Mouse (Mus musculus) CD8-positive naive resting alpha-beta T cell, adult 2 months (primary cell): ENCODE results near the gene Mecom.

Source experiments
- DNase-seq, 2 experiments: peaks; one replicate each; pipeline ENCODE4 v3.0.0; 2022; ENCODE audit warnings: low read depth in 2 of 2, low spot score in 2 of 2

Gene Mecom

DNA sequence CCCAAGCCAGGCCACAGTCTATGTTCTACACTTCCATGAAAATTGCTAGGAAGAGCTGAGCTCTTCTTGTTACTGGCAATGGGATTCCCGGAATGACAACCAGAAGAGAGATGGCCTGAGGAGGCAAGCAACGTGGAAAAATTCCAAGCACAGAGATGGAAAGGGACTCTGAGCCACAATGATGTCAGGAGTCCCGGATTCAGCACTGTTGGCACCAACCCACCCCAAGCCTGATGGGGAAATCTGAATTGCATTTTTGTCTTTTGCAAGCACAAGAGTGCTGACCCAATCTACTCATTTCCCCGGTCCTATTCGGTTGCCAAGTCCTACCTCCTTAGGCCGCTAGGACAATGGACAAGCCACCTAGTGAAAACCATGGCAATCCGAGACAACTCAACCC lies 181.2 kb downstream of the Mecom start:
- DNase-seq: no peak

DNA sequence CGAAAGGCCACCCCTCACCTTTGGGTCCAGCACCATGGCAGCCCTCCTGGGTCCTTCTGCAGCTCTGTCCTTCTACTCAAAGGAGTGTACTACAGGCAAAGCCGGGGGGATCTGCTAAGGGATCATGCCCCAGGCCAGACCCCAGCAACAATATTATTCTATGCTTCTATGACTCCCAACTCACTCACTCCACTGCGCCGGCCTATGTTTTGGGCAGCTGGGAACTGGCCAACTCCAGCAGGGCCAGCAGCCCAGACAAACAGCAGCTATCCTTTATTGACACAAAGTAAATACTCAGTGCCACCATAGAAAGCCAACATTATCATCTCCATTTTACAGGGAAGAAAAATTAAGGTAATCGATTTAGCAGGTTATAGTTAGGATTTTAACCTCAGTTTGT lies 186.6 kb downstream of the Mecom start:
- DNase-seq: no peak

DNA sequence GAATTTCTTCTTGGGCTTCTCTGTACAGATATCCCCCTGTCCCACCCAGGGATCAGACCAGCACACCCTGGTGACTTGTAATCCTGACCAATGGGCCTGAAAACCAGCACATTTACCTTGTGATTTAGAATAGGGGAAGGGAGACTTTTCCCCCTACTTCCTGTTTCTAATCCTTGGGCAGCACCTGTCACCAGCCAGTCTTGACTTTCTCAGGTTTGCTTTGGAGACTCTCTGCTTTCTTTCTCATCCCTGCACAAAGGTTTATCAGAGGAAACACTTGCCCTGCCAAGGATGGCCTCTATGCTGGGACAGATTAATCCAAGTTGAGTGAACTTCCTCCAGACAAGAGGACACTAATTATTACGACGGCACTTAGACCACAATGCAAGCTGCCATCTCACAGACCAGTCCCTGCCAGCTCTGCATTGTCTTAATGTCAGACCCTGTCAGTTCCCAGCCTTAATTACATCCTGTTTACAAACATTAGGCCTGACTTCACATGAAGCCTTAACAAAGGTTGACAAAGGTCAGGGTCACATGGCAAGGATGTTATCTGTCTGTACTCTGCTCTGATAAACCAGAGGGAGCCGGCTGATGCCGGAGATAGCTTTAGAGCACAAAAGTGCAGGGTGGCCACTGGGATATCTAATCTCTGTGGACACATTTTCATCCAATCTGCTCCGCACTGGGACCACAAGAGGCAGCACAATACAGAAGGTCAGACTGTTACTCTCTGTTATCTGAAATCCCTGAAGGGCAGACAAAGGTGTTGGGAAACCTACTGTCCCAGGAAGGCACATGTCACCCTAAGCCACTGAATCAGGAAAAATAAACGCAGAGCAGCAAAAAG lies 193.7 kb downstream of the Mecom start:
- no peak for DNase-seq

DNA sequence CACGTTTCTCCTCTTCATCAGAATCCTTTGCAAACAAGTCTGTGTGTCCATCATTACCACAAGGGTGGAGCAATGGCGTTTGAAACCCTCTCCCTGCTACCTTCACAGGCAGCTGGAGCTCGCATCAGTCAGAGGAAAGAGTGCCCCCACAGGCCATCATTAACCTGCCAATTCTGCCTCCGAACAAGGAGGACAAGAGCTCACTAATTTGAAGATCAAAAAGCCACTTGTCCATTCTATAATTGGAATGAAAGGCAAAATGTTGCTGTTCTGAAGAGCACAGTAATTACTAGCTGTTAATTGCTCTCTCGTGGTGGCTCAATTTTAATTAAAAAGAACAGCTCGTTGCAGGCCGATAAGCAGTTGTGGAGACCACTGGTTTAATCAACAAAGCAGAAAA lies 198.5 kb downstream of the Mecom start:
- no peak for DNase-seq

DNA sequence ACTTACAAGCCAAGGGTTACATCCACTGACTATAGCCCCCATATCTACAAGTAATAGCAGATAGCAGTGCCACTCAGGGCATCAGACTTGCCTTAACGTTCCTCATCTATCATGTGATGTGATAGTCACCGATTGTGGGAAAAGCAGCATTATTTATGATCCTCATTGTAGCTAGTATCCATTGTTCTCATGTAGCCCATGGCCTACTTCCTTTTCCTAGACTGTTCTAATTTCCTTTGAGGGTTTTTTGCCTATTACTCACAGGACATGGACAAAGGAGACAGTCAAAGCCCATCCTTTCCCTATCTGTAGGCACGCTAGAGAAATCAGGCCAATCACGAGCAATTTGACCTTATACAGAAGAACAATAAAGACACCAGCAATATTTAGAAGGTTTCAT lies 203.7 kb downstream of the Mecom start:
- DNase-seq: no peak

DNA sequence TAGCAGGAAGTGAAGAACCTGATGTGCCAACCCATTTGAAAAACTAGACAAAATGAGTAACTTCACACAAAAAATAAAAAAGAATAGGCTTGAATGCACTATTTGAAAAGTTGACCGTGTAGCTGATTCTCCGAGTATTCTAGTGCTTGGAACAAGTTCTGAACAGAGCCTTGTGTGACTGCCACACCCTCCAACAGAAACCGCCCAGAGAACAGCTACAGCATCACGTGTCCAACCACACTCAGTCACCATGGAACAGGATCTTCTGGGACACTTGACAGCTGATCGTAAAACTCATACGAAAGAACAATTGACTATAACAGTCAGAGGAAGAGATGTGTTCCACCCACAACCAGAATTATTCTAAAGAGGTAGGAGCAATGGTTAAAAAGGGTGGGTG lies 215.5 kb downstream of the Mecom start:
- DNase-seq: no peak

DNA sequence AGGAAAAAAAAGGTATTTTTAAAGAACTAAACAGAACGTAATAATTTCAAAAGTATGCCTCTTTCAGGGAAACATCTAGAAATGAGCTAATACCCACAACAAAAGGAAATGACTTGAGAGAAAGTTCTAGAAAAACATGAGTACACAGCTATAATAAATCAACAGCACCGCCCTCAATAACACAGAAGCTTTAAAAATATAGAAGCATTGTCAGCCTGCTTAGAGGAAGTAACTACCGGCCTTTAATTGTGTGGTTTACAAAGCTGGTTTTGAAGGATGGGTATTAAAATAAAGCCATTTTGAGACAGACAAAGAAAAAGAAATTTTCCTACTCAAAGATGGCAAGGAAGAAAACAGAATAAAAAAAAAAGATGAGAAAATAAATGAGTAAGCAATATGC lies 217.3 kb downstream of the Mecom start:
- DNase-seq: no peak

DNA sequence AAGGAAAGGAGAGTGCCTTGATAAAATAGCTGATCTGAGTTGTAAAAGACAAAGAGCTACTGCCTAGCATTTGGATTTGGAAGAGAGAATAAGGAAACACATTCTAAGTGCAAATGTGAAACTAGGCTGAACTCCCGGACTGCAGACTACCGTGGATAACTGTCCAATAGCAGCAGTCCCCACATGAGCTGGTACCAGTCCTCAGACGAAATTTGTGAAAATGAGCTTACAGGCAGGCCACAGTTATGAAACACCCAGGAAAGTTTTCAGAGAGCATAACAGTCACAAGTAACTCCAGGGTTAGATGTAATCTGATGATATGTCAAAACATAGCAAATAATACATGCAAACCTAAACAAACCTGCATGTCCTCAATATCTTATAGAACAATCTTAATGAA lies 217.8 kb downstream of the Mecom start:
- DNase-seq: no peak

DNA sequence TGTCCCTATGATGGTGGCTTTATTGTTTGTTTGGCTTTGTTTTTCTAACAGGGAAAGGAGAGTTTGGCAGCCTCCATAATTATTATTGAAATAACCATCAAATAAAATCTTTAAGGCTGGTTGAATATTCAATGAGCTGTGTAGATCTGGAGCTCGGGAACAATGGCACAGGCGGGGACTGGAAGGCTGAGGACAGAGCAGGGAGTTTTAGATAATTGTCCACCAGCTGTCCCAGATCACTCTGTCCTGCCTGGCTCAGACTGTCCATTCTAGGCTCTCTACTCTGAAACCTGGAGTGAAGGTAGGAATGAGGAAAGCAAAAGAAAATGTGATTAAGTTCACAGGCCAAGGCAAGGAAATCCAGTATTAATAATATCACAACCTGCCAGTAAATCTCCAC lies 232.9 kb downstream of the Mecom start:
- DNase-seq: no peak

DNA sequence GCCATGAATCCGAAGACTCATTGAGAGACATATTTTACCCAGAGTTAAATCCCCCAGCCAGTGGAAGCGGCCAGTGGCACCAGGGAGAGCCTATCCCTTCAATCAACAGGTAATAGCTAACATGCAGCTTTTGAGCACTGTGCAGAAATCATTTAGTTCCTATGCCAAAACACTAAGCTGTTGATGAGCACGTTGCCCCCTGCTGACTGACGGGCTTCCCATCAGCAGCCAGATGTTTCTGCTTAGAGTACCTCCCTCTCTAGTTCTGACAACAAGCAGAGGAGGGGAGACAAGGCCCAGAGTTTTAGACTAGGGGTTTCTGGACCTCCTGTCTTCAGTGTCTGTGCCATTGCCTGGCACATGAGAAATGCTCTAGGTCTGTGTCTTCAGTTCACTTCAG lies 239.7 kb downstream of the Mecom start:
- DNase-seq: no peak

DNA sequence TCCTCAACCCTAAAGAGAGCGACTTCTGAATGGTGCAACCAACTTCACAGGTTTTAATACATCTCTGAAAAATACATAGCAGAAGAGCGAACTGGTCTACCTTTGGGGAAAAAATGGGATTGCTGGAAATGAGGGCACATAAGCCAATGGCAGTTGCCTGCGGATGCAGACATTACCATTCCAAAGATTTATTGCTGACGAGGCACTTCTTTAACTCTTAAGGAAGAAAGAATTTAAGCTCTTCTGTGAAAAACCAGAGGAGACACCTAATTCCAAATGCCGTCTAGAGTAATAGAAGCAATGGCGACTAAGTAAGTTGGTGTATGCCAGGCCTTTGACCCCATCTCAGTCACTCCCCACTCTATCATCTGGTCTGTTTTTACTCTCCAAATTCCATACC lies 240.2 kb downstream of the Mecom start:
- DNase-seq: no peak

DNA sequence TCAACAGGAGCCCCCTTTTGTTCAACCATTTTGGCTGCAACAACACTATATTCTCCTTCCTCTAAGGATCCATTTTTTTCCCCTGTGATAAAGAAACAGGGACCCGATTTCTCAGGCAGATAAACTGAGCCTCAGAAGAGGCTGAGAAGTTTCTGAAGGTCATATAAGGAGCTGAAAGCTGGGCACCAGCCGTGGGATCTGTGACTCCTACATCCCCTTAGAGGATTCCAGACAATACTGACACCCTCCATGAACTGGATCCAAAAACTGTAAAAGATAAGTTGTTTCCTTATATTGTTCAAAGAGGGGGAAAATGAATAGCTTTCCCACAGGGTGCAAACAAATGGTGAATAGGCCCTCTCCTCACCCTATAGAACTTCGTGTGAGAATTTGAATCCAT lies 241.7 kb downstream of the Mecom start:
- DNase-seq: no peak

DNA sequence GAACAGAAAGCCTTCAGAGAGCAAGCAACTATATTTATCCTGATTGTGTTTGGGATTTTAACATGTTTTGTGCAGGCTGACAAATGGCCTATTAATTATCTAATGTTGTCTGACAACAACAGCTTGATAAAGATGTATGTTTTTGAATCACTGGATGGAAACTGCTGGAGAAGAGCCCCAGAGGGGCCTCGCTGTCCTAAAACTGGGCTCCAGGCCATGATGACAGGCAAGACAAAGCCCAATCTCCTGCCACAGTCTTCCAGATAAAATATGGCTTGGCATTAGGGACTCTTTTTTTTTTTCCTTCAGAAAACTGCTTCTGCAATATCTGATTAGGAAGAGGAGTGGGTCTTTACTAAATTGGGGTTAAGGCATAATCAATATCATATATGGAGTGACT lies 248.3 kb downstream of the Mecom start:
- DNase-seq: no peak

DNA sequence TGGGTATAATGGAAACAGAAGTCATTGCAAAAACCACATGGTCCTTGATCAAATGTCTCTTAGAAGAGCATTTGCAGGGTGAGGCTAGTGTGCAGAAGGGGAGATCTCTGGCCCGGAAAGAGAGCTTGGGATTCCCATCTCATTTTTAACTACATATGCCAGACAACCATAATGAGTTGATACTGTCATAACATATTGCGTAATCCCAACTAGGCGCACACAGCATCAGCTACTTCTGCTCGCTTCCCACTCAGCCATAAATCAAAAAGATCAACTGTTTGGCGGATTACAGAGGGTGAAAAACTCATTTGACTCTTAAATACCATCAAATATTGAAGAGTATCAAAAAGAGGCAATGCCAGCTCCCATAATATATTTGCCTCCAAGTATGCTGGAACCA lies 253.4 kb downstream of the Mecom start:
- DNase-seq: no peak

DNA sequence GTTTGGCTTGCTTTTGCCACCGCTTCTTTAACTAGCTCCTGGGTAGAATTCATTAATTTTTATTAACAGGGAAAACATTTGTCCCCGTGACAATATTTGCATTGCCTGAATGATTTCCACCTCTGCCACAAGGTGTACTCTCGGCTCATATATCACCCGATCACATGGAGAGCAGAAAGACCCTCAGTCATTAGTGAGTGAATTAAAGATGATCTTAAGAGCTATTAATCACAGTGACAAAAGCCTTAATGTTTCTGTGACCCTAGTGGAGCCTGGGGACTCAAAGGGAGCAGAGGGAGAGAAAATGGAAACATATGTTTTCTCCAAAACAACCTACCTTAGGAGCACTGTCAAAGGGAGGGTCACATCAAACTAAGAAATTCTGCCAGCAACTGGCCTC lies 261.3 kb downstream of the Mecom start:
- no peak for DNase-seq

DNA sequence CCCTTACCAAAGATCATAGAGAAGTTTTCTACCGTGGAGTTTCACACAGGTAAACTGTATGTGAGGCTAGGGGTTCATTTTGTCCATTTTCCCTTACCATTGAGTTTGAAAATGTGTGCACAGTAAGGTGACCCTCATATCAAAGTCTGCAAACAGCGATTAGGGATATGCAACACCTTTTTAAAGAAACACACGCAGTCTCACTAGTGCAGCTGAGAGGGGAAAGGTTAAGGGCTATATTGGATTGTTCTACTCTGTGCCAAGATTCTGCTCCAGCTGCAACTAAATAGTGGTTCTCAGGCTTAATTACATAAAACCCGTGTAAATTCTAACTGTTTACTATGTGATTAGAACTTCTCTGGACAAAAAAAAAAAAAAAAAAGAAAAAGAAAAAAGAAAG lies 263.7 kb downstream of the Mecom start:
- DNase-seq: no peak

DNA sequence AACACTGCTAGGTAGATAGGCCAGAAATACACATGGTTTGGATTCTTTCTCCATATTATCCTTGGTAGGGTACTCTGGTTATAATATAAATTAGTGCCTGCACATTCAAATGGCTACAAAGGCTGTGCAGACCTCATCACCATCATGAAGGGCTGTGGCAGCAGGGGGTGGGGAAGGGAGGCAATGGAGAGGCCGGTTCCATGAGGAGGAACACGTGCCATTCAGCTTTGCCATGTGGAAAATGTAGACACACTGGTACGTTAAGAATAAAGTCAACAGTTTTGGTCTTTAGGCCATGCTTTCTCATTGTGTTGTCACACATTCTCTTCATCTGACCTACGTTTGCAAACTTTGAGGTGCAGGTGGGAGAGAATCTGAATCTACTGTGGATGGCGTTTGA lies 264.2 kb downstream of the Mecom start:
- no peak for DNase-seq

DNA sequence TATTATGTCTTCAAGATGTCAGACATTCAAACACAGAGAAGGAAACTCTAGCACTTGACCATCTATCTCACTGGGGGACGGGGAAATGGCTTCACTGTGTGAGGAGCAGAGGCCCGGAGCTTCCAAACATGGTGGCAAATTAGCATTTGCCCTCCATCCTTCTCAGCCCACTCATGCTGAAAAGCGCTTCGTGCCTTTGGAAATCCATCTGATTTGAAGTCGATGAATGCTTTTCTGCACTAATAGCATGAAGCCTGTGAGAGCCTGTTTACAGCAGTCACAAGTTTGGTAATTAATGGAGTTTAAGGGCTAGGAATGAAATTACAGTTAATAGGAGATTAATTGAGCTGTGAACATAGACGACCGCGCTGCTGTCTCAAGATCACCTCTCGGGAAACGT lies 270.2 kb downstream of the Mecom start:
- DNase-seq: no peak

DNA sequence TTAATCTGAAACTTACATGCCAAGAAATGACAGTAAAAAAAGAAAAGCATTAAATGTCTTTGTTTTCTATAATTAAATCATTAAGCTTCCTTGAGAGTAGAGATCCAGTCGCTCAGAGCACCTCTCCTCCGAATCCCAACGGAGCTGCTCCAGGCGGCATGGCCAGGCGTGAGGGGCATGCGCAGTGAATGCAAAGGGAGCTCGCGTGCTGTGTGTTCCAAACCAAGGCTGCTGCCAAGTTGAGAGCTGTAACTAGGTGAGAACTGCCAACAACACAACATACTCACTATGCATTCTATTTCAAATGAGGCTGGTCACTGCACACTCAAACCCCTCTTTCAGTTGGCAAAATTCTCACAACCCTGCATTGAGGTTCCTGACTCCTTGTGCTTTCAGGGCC lies 271.7 kb downstream of the Mecom start:
- no peak for DNase-seq

DNA sequence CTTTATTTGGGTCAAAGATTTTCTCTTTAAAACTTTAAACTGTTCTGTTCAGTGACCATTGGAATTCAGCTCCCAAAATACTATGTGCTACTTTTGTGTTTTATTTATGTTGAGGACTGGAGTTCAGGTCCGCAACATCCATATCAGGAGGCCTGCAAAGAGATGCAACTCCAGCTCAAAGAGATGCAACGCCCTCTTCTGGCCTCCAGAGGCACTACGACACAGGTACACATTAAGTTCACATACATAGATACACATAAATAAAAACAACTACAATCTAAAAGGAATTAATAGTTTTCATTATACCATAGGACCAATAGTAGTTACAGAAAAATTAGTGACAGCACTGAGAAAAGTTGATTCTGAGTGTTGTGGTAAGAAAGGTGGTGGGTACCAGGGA lies 278.6 kb downstream of the Mecom start:
- DNase-seq: no peak

DNA sequence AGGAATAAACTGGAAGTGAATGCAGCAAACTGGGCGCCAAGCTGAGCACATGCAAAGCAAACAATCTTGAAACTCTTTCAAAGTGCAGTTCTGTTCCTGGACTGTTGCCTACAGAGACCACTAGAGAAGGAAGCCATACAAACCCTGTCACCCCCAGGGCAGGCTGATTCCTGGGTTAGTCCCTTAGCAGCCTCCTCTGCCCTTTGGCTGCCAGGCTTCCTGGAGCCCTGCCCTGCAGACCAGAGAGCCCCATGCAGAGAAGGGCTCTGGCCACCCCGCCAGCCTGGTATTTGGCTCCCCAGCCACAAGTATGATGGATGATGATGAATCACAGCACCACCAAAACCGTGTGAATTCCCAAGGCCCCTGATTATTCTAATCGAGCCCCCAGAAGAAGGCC lies 286.9 kb downstream of the Mecom start:
- no peak for DNase-seq

DNA sequence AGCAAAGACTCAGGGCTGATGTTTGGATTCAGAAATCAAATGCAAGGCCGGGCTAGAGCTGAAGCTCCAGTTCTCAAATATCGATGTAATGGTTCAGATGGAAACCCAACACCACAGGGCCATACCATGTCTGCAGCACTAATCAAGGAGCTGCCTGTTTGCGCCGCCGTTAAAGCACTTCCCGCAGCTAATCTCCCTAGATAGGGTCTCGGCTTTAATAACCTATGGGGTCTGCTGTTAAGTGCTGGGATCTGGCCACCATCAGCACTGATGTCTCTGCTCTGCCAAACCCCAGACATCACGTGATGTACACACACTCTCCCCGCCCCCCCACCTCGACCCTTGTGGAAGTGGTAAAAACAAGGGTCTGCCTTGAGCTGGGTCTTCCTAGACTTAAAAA lies 289.4 kb downstream of the Mecom start:
- no peak for DNase-seq

DNA sequence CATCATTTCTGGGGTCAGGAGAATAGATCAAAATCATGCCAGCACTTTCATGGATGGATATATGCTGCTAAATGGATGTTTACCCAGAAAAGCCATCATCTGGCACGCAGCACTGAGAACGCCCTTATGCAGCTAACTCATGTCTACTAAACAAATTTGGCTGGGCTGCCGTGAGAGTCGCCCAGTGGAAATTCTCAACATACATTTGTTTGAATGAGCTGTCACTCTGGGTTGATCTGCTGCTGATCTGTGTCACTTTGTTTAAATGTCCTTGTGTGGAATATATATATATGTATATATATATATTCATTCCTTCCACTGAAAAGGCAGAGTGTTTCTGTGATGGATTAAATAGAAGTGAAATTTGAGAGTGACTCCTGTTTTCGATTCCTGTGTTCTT lies 290.0 kb downstream of the Mecom start:
- DNase-seq: no peak

DNA sequence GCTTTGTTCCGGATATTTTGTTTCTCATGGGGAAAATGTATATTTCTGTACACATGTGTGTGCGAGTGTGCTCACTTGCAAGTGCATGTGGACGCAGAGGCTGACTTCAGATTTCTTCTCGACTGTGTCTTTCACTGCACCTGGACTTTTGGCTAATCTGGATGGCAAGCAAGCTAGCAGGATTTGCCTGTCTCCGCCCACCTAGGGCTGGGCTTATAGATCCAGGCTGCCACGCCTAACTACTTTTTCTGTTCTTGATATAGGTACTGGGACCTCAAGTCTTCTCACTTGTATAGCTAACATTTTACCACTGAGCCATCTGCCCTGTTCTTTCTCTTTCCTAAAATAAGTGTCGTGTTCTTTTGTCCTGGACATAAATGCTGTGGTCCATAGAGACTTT lies 290.9 kb downstream of the Mecom start:
- no peak for DNase-seq
